Comparison of ENCODE assay signal across 8 mouse cellular contexts in genomic region chr19:29249933-29250332, GRCm38 (mm10). TPM values are rescaled to one million over a fixed set of nuclear protein-coding genes. Genes with fewer than 3 reads are reported as not detected.
DNase-seq lines count a peak whose midpoint lies in the region; ATAC-seq and TF ChIP-seq lines count a peak whose summit lies in the region.

No protein-coding gene starts in this region.

- peak overlapping the region; percentile 68 for H3K4me2 ChIP-seq in hindbrain, embryonic 12.5 days (replicated peaks)
- H3K4me2 ChIP-seq in midbrain, embryonic 11.5 days = peak overlapping the region; percentile 73

- intact Hi-C loops in gastrocnemius, adult 2 months (cut with DNase I) = loop anchor here (5.0 kb wide), 3 partner anchors 113 to 278 kb away; partner anchors contain the start of gene Rcl1

- no peak for DNase-seq in gastrocnemius, adult 2 months
- DNase-seq in gastrocnemius, adult 18-20 months (ENCODE audit: low spot score) = no peak
- peak; percentile 72 for DNase-seq in MEL (ENCODE audit: low read depth, low spot score)
- DNase-seq in midbrain, embryonic 11.5 days (ENCODE audit: low spot score, missing footprints) = no peak
- no peak for DNase-seq in thymus, postnatal 14 days
- DNase-seq in retina, postnatal 1 day = no peak
- no peak for DNase-seq in cerebellum, postnatal 36 days

- no peak for TF ChIP-seq CTCF in gastrocnemius, adult 2 months (IDR thresholded peaks at IDR 0.05)
- no peak for TF ChIP-seq CTCF in MEL (IDR thresholded peaks at IDR 0.05 in 2 of 3, conservative IDR thresholded peaks at IDR 0.05 in 1 of 3; ENCODE audit: control insufficient read depth in 1 of 3, insufficient read depth in 1 of 3, low read depth in 2 of 3, low read length in 3 of 3, poor library complexity in 1 of 3, severe bottlenecking in 1 of 3)

- no peak for ATAC-seq in hindbrain, embryonic 12.5 days (ENCODE audit: low FRiP score)
- no peak for ATAC-seq in midbrain, embryonic 11.5 days (ENCODE audit: low FRiP score)

- no peak for TF ChIP-seq EP300 in MEL (IDR thresholded peaks at IDR 0.05; ENCODE audit: low read depth in 1 of 2, low read length in 2 of 2)

- peak overlapping the region; percentile 96; the same call in 1 of the 2 replicates for H3K27ac ChIP-seq in gastrocnemius, adult 2 months
- no peak overlapping the region for H3K27ac ChIP-seq in MEL (ENCODE audit: control insufficient read depth, low read depth, low read length)
- H3K27ac ChIP-seq in hindbrain, embryonic 12.5 days = peak overlapping the region; percentile 98
- H3K27ac ChIP-seq in midbrain, embryonic 11.5 days (ENCODE audit: low read depth, low read length) = no peak overlapping the region

- H3K4me1 ChIP-seq in MEL (ENCODE audit: control insufficient read depth in 1 of 2, insufficient read depth in 2 of 2, low read length in 2 of 2) = peaks cover 18 to 22% of the 10 kb centered on the region in 2 experiments
- peaks cover 43% of the 10 kb centered on the region for H3K4me1 ChIP-seq in hindbrain, embryonic 12.5 days
- H3K4me1 ChIP-seq in midbrain, embryonic 11.5 days (ENCODE audit: control insufficient read depth, insufficient read depth, low read length) = peaks cover 31% of the 10 kb centered on the region

- H3K9ac ChIP-seq in MEL (ENCODE audit: control insufficient read depth, low read depth, low read length, poor library complexity, severe bottlenecking) = no peak overlapping the region
- peak overlapping the region; percentile 95 for H3K9ac ChIP-seq in hindbrain, embryonic 12.5 days
- peak overlapping the region; percentile 92 for H3K9ac ChIP-seq in midbrain, embryonic 11.5 days (ENCODE audit: low read length)

- peaks cover 0 to 29% of the 10 kb centered on the region in 2 experiments; a peak in 2 of 4 replicates for H3K36me3 ChIP-seq in MEL (ENCODE audit: control insufficient read depth in 1 of 2, insufficient read depth in 2 of 2, low read length in 2 of 2)
- H3K36me3 ChIP-seq in hindbrain, embryonic 12.5 days = no peaks in the 10 kb centered on the region
- no peaks in the 10 kb centered on the region for H3K36me3 ChIP-seq in midbrain, embryonic 11.5 days (ENCODE audit: control insufficient read depth, insufficient read depth, low read length)

- 75% methylated on average over 4 of the region's 4 CpGs for WGBS in hindbrain, embryonic 12.5 days
- WGBS in midbrain, embryonic 11.5 days = 67% methylated on average over 4 of the region's 4 CpGs

- no peak for TF ChIP-seq RAD21 in MEL (IDR thresholded peaks at IDR 0.05; ENCODE audit: low read depth, low read length)

- no peaks in the 10 kb centered on the region; a peak in 1 of 4 replicates for H3K27me3 ChIP-seq in MEL (ENCODE audit: control insufficient read depth in 1 of 2, insufficient read depth in 2 of 2, low read length in 2 of 2)
- H3K27me3 ChIP-seq in hindbrain, embryonic 12.5 days = no peaks in the 10 kb centered on the region
- peaks cover 2% of the 10 kb centered on the region; the same call in 1 of the 2 replicates for H3K27me3 ChIP-seq in midbrain, embryonic 11.5 days (ENCODE audit: control insufficient read depth, insufficient read depth, low read length)

- peaks cover 21% of the 10 kb centered on the region for H3K79me2 ChIP-seq in MEL (ENCODE audit: control insufficient read depth, insufficient read depth, low read length, poor library complexity)

- no peak for TF ChIP-seq POLR2A in MEL (IDR thresholded peaks at IDR 0.05; ENCODE audit: control insufficient read depth in 1 of 2, insufficient read depth in 1 of 2, low read depth in 1 of 2, low read length in 2 of 2, poor library complexity in 1 of 2)

- H3K4me3 ChIP-seq in gastrocnemius, adult 2 months = peak overlapping the region; percentile 92
- H3K4me3 ChIP-seq in MEL (ENCODE audit: control insufficient read depth in 1 of 2, insufficient read depth in 1 of 2, low read depth in 2 of 2, low read length in 2 of 2) = 0 out of 4 replicates have a peak overlapping the region, but pooled peaks of 1 of the 2 experiments have one; percentile 2
- H3K4me3 ChIP-seq in hindbrain, embryonic 12.5 days = peak overlapping the region; percentile 94
- H3K4me3 ChIP-seq in midbrain, embryonic 11.5 days (ENCODE audit: low read depth, low read length) = peak overlapping the region; percentile 84

- no peaks in the 10 kb centered on the region for H3K9me3 ChIP-seq in MEL (replicated peaks; ENCODE audit: insufficient read depth, low read length)
- no peaks in the 10 kb centered on the region for H3K9me3 ChIP-seq in hindbrain, embryonic 12.5 days (replicated peaks)
- H3K9me3 ChIP-seq in midbrain, embryonic 11.5 days (ENCODE audit: control insufficient read depth, low read length) = no peaks in the 10 kb centered on the region

TF ChIP-seq in MEL, 35 proteins besides CTCF, POLR2A, EP300 and RAD21:
- TF ChIP-seq USF2 (IDR thresholded peaks at IDR 0.05; ENCODE audit: borderline replicate concordance in 1 of 2, insufficient read depth in 1 of 2, low read depth in 1 of 2, low read length in 2 of 2) = no peak
- TF ChIP-seq TAL1 (IDR thresholded peaks at IDR 0.05; ENCODE audit: low read length) = peak; percentile 80
- TF ChIP-seq MEF2A (IDR thresholded peaks at IDR 0.05; ENCODE audit: extremely low read depth, insufficient replicate concordance, low read depth, low read length, poor library complexity, severe bottlenecking) = no peak
- peak; percentile 90 for TF ChIP-seq GATA1 (IDR thresholded peaks at IDR 0.05; ENCODE audit: low read depth, low read length)
- no peak for TF ChIP-seq MXI1 (IDR thresholded peaks at IDR 0.05; ENCODE audit: low read depth, low read length)
TF ChIP-seq in MEL: peak in this region for 2.

RNA-seq across cellular contexts. Expression of gene Jak2, which starts 1.7 kb away (rescaled TPM):
- total RNA-seq in gastrocnemius, adult 2 months (2021) = 10 to 100 TPM; 19.9 to 34.9 TPM
- total RNA-seq in gastrocnemius, adult 18-20 months (2021) = 10 to 100 TPM; 20.0 to 24.5 TPM
- total RNA-seq in MEL (2012; rRNA removed) = 26.4 and 32.8 TPM in 2 replicates
- polyA plus RNA-seq in MEL (2012; ENCODE audit: insufficient read depth in 1 of 2, insufficient read length in 2 of 2, low read depth in 1 of 2, low replicate concordance in 2 of 2, missing spikeins in 1 of 2) = 10 to 100 TPM; 30.2 to 78.6 TPM
- 17.4 and 17.5 TPM in 2 replicates for polyA plus RNA-seq in hindbrain, embryonic 12.5 days (2016; fragmentation: Nextera tagmentation; extraction: Ambion mirVana)
- polyA plus RNA-seq in midbrain, embryonic 11.5 days (2014; fragmentation: Nextera tagmentation; extraction: Ambion mirVana) = 12.8 and 13.4 TPM in 2 replicates

Comparison
In these comparisons a context has a peak if more than half of its experiments do, and no peak if none do; other contexts are left out.
1. H3K27ac ChIP-seq: peak in gastrocnemius, adult 2 months (single experiment) and hindbrain, embryonic 12.5 days (single experiment); none in MEL (single experiment) and midbrain, embryonic 11.5 days (single experiment).